Mouse (Mus musculus) heart, postnatal 0 days (tissue): ENCODE measurements at regions not wholly inside any gene's neighbourhood (a gene's known extent, or its start where the extent isn't known, plus 50 kb on each side); places are given as distances from the start of the nearest gene placed in this dataset.

ENCODE experiments used
- CTCF ChIP-seq: IDR thresholded peaks from 2 replicates; pipeline ENCODE4 v1.5.1; 2016; ENCODE audit warnings: antibody characterized with exemption, control low read depth, low read depth
- EP300 ChIP-seq: IDR thresholded peaks from 2 replicates; pipeline ENCODE4 v1.6.1; 2016; ENCODE audit warnings: antibody characterized with exemption, low read depth

GRCm38 (mm10) chrX:77417766-77418165 is 93.0 kb upstream of the Tbl1x start:
- TF ChIP-seq CTCF (peak; percentile 30), EP300 (no peak)
